Mouse (Mus musculus): ENCODE measurements around the gene Lgals3.

Gene Lgals3

GRCm38 (mm10) chr14:47432987-47433386, 65.4 kb downstream of the Lgals3 start:
- DNase-seq (ENCODE audit: low spot score) = no peak

All from ovary, postnatal 14 days (tissue).